Mouse (Mus musculus) kidney, embryonic 16.5 days (tissue): ENCODE results near the gene Ntmt1. TPM values are rescaled to one million over a fixed set of nuclear protein-coding genes. Genes with fewer than 3 reads are reported as not detected.

Experiments used
- ATAC-seq: fragments of 200-750 bp; cut with Nextera tagmentation; 2 replicates; pipeline ENCODE4 v1.8.0; 2017; ENCODE audit warnings: moderate TSS enrichment; ENCODE audit not compliant: low FRiP score, low TSS enrichment
- H3K27ac ChIP-seq: fragments of 300-500 bp; sonication (generic); 2 replicates; pipeline ENCODE4 v1.5.1; 2014; ENCODE audit warnings: low read length
- H3K27me3 ChIP-seq: fragments of 300-500 bp; sonication (generic); 2 replicates; pipeline ENCODE4 v1.6.1; 2014; ENCODE audit warnings: low read length, control low read depth, mixed read lengths; ENCODE audit not compliant: insufficient read depth
- H3K36me3 ChIP-seq: fragments of 300-500 bp; sonication (generic); 2 replicates; pipeline ENCODE4 v1.6.1; 2014; ENCODE audit warnings: low read length, control low read depth, mixed read lengths; ENCODE audit not compliant: insufficient read depth
- H3K4me1 ChIP-seq: fragments of 300-500 bp; sonication (generic); 2 replicates; pipeline ENCODE4 v1.6.1; 2014; ENCODE audit warnings: low read length, control low read depth, mixed read lengths; ENCODE audit not compliant: insufficient read depth
- H3K4me2 ChIP-seq: fragments of 300-500 bp; sonication (generic); replicated peaks from 2 replicates; pipeline ENCODE4 v1.6.1; 2014; ENCODE audit warnings: low read depth, low read length
- H3K4me3 ChIP-seq: fragments of 300-500 bp; sonication (generic); 2 replicates; pipeline ENCODE4 v1.5.1; 2014; ENCODE audit warnings: mild to moderate bottlenecking, low read length
- H3K9ac ChIP-seq: fragments of 300-500 bp; sonication (generic); replicated peaks from 2 replicates; pipeline ENCODE4 v1.6.1; 2014; ENCODE audit warnings: low read length
- H3K9me3 ChIP-seq: fragments of 300-500 bp; sonication (generic); 2 replicates; pipeline ENCODE4 v1.6.1; 2016; ENCODE audit warnings: low read length, control low read depth
- WGBS: fragments of 180-500 bp; shearing (Covaris S2); extraction: QIAGEN DNeasy Blood & Tissue Kit; methylation state at CpG from one replicate; pipeline ENCODE4 v1.1.7; 2014; 5-methylcytosine and 5-hydroxymethylcytosine counted together
- polyA plus RNA-seq: library from polyadenylated mRNA; unstranded; fragments of >200 nt; fragmentation: Nextera tagmentation; extraction: Ambion mirVana; gene quantifications from 2 replicates; pipeline ENCODE4 v1.2.1, GENCODE M21; 2015

Gene Ntmt1
- polyA plus RNA-seq, 1 experiment from 2014 or later: 94.9 TPM

DNA sequence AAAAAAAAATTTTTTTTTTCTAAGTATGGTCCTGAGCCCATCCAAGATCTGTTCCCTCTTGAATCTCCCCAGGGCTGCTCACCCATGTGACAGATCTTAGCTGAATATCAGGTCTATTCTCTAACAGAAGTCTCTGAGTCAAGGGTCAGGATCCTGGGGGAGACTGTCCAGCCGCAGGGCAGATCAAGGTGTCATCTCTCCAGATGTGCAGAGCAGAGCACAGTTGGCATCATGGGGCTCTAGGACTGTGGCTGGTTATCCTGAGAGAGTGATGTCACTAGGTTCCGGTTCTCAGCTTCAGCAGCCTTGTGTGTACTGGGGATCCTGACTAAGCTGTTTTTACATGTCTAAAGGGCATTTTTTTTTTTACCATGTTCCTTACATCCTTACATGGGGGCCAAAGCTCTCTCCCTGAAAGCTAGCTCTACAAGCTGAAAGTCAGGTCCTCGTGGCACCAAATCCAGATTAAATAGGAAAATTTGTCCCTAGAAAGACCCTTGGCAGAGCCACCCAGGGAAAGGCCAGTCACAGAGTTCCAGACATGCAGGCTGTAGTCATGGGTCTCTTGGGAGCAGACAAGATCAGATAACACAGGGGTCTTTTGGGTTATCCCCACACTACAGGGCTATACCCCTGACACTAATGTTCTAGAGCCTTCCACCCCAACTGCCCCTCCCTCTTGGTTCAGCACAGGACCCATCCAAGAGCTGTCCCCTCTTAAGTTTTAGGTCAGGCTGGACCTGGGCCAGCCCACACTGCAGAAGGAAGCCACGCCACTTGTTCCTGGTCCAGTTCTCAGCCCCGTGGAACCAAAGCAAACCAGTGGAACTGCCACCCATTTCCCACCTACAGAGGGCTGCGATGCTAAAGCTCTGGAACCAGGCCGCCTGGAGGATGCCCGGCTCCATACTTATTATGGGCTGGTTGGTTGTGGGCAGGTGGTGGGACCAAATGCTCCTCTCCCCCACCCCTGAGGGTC lies 25.0 kb upstream of the Ntmt1 start:
- Histone ChIP-seq H3K4me2 (peak overlapping the region; percentile 60), H3K27ac (peak overlapping the region; percentile 95), H3K9me3 (no peaks in the 10 kb centered on the region), H3K4me1 (peaks cover 53% of the 10 kb centered on the region), H3K36me3 (no peaks in the 10 kb centered on the region), H3K27me3 (no peaks in the 10 kb centered on the region), H3K4me3 (no peak overlapping the region), H3K9ac (peak overlapping the region; percentile 62)
- WGBS: 70% methylated on average over 8 of the region's 8 CpGs
- ATAC-seq: no peak

DNA sequence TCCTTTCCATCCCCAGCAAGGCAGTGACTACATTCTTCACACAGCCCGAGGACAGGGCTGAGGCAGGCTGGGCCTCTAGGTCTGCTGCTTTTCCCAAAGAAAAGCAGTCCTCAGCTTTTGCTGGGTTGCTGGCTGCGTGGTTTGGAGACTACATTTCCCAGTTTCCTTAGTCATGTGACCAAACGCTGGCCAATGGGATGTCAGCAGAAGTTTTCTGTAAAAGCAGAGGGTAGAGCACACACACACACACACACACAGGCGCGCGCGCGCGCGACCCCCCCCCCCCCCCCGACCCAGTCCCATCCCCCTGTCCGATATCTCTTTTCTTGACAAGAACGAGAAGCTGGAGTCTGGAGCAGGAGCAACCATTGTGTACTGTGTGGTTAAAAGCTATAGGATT lies 24.3 kb upstream of the Ntmt1 start:
- no peaks in the 10 kb centered on the region for H3K9me3 ChIP-seq
- H3K4me1 ChIP-seq: peaks cover 53% of the 10 kb centered on the region
- H3K27me3 ChIP-seq: no peaks in the 10 kb centered on the region
- no peaks in the 10 kb centered on the region for H3K36me3 ChIP-seq
- H3K4me2 ChIP-seq: peak overlapping the region; percentile 60
- H3K4me3 ChIP-seq: peak overlapping the region; percentile 18; the same call in 1 of the 2 replicates
- H3K9ac ChIP-seq: peak overlapping the region; percentile 62
- peak; percentile 3; the same call in 1 of the 2 replicates for ATAC-seq
- WGBS: 0% methylated on average over 13 of the region's 13 CpGs
- peak overlapping the region; percentile 95 for H3K27ac ChIP-seq

DNA sequence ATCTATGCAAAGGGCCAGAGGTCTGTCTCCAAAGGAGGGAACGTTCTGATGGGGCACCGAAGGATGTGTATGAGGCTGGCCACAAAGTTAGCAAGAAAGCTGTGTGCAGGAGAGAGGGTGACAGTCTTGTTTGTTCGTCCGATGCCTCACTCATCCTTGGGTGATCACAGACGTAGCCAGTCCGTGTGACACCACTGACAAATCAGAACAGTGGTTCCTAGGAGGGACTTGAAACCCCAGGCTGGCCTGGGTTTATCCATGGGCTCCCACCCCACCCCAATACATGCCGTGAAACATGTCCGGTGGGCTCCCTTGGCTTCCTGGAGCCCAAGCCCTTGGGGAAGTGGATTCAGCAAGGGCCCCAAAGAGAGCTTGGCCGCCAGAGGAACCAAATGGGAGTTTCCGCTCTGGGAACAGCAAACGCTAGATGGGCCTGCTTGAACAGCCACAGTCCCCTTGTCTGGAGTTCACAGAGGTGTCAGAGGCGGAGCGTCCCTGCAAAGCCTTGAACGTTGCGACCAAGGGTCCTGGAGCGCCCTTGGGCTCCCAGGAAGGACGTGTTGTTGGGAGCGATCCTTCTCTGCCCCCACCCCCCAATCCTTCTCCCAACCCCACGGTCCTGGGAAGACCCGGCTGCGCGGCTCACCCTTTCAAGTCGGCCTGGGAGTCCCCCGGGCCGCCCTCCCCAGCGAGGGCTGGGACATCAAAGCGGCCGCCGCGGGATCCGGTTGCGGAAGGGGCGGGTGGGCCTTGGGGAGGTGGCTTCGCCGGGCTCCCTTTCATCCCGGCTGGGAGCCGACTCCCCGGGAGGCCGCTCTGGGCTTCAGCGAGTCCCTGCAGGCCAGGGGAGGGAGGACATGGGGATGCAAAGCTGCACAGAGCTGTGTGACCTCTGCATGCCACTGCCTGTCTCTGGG lies 23.3 kb upstream of the Ntmt1 start:
- no peaks in the 10 kb centered on the region for H3K27me3 ChIP-seq
- 5% methylated on average over 39 of the region's 40 CpGs for WGBS
- H3K27ac ChIP-seq: peak overlapping the region; percentile 95
- H3K9me3 ChIP-seq: no peaks in the 10 kb centered on the region
- peaks cover 45% of the 10 kb centered on the region for H3K4me1 ChIP-seq
- H3K4me2 ChIP-seq: peak overlapping the region; percentile 60
- H3K4me3 ChIP-seq: peak overlapping the region; percentile 40
- ATAC-seq: peak; percentile 83
- no peaks in the 10 kb centered on the region for H3K36me3 ChIP-seq
- H3K9ac ChIP-seq: peak overlapping the region; percentile 71

DNA sequence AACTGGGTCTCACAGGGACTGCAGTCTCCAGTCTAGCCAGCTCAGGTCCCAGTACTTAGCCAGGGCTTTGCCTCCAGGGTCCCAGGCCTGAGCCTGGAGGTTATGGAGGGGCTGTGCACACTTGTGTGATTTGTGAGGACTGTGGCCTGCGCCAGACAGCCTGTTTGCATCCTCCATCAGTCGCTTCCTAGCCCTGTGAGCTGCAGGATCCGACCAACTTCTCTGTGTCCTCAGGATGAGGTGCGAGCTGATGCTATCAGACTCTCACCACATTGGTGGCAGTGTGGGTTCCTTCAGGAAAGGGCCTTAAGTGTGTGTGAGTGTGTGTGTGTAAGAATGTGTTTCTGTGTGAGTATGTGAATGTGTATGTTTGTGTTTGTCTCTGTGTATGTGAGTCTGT lies 20.2 kb upstream of the Ntmt1 start:
- Histone ChIP-seq H3K27ac (peak overlapping the region; percentile 77), H3K4me3 (no peak overlapping the region), H3K27me3 (no peaks in the 10 kb centered on the region), H3K4me1 (peaks cover 48% of the 10 kb centered on the region), H3K9me3 (no peaks in the 10 kb centered on the region), H3K9ac (peak overlapping the region; percentile 48; the same call in 1 of the 2 replicates), H3K4me2 (no peak overlapping the region; the same call in 1 of the 2 replicates), H3K36me3 (no peaks in the 10 kb centered on the region)
- WGBS: 66% methylated on average over 4 of the region's 4 CpGs
- no peak for ATAC-seq

DNA sequence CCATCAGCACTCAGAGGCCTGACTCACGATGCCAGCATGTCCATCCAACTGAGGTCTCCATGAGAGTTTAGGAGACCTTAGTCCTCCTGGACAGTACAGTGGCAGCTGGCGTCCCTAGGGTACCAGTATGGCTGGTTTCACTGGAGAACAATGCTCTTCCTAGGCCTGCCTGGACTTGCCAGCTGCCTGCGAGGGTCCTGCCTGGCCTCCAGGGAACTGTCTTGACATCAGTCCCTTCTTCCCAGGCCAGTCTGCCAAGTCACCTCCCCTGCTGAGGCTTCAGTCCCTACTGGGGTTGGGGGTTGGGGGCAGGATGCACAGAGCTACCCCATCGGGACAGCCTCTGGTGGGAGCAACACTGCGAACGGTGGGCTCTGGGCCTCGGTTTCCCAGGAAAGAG lies 15.6 kb upstream of the Ntmt1 start:
- no peak overlapping the region for H3K4me3 ChIP-seq
- WGBS: 89% methylated on average over 7 of the region's 7 CpGs
- H3K4me2 ChIP-seq: no peak overlapping the region
- no peak for ATAC-seq
- H3K4me1 ChIP-seq: peaks cover 41% of the 10 kb centered on the region
- no peaks in the 10 kb centered on the region for H3K27me3 ChIP-seq
- H3K9ac ChIP-seq: no peak overlapping the region
- H3K27ac ChIP-seq: 0 out of 2 replicates have a peak overlapping the region, but pooled peaks have one; percentile 39
- H3K36me3 ChIP-seq: no peaks in the 10 kb centered on the region
- no peaks in the 10 kb centered on the region for H3K9me3 ChIP-seq

DNA sequence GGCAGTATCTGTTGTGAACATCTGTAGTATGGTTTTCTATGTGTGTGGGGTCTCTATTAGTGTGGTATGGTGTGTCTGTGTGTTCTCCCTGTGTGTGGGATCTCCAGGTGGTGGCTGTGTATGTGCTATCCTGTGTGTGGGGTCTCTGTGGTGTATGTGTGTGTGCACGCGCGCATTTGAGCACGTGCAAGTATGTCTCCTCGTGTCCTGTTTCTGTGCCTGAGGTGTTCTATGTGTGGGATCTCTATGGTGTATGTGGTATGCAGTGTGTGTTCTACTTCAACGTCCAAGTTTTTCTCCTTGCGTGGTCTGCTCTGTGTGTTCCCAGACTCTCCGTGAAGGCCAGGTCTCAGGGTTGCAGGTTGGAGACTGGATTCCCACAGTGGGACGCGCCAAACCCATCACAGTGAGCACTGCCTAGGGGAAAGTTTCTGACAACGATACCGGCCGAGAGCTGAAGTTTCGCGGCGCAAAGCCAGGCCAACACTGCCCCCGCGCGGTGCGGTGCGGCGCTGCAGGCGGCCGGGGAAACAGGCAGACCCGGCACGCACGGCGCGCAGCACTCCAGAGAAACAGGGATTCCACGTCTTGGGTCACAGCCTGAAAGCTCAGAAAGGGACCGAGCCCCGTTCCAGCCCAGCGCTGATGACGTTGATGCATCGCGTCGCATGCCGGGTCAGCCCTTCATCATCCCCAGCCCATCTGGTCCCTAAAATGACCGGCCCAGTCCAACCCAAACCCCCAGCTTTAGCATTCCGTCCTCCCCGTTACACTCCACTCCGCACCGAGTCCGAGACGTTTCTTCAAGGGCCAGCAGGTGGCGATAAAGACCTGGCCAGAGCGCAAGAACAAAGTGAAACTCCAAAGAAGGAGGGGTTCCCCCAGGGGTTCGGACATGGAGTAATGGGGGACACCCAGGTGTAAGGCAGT lies 13.2 kb upstream of the Ntmt1 start:
- H3K9ac ChIP-seq: peak overlapping the region; percentile 73
- 5% methylated on average over 48 of the region's 48 CpGs for WGBS
- H3K4me1 ChIP-seq: peaks cover 40% of the 10 kb centered on the region
- ATAC-seq: peak; percentile 81
- peak overlapping the region; percentile 65 for H3K4me2 ChIP-seq
- H3K9me3 ChIP-seq: no peaks in the 10 kb centered on the region
- peak overlapping the region; percentile 47 for H3K4me3 ChIP-seq
- no peaks in the 10 kb centered on the region for H3K27me3 ChIP-seq
- H3K36me3 ChIP-seq: no peaks in the 10 kb centered on the region
- peak overlapping the region; percentile 82 for H3K27ac ChIP-seq

DNA sequence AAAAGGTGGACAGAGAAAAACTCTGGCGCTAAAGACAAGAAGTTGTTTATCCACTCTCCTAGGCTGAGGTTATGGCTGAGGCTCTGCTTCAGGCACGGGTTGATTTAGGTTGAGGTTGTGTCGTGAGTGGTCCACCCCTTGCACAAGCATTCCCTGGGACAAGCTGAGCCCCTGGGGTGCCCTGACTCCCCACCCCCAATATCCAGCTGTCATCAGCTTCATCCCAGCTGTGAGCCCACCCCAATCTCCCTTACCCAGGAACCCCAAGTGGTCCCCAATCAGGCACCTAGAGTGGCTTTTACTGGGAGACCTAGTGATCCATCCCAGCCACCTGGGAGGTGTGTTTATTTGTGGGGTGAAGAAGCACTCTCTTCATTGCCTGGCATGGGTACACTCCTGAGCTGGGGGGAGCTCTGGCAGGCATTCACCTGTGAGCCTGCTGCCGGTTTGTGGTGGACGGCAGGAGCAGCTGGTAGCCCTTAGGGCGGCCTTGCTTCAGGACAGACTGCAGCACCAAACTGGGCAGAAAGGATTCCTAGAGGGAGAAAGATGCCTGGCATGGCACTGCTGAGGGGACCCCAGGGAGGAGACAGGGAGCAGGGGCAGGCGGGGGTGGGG lies 12.2 kb upstream of the Ntmt1 start:
- H3K9me3 ChIP-seq: no peaks in the 10 kb centered on the region
- no peak overlapping the region for H3K27ac ChIP-seq
- WGBS: 63% methylated on average over 7 of the region's 7 CpGs
- H3K4me2 ChIP-seq: peak overlapping the region; percentile 65
- no peaks in the 10 kb centered on the region for H3K27me3 ChIP-seq
- no peaks in the 10 kb centered on the region for H3K36me3 ChIP-seq
- H3K4me3 ChIP-seq: peak overlapping the region; percentile 47; the same call in 1 of the 2 replicates
- peaks cover 36% of the 10 kb centered on the region for H3K4me1 ChIP-seq
- H3K9ac ChIP-seq: peak overlapping the region; percentile 73
- ATAC-seq: no peak

DNA sequence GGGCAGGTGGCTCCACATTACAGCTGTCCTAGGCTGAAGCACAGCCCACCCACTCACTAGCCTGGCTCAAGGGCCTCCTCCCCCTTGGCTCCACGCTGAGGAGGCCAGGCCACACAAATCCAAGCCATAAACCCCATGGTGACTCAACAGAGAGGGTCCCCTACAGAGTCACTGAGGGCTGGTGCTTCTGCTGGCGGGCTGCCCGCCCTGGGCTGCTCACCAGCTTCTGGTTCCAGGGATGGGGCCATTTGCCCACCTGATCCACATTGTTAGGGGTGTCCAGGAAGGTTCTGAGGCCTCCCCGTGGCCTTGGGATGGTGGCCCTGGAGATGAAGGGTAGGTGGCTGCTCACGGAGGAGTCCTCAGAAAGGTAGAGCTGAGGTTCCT lies 11.7 kb upstream of the Ntmt1 start:
- H3K9ac ChIP-seq: peak overlapping the region; percentile 48
- 0 out of 2 replicates have a peak, but pooled peaks have one; percentile 1 for ATAC-seq
- peaks cover 32% of the 10 kb centered on the region for H3K4me1 ChIP-seq
- 61% methylated on average over 5 of the region's 5 CpGs for WGBS
- peak overlapping the region; percentile 16; the same call in 1 of the 2 replicates for H3K27ac ChIP-seq
- no peaks in the 10 kb centered on the region for H3K9me3 ChIP-seq
- H3K27me3 ChIP-seq: no peaks in the 10 kb centered on the region
- no peaks in the 10 kb centered on the region for H3K36me3 ChIP-seq
- no peak overlapping the region for H3K4me3 ChIP-seq
- H3K4me2 ChIP-seq: peak overlapping the region; percentile 48
